Comparison of ENCODE assay signal across 8 mouse cellular contexts in the genomic region with DNA sequence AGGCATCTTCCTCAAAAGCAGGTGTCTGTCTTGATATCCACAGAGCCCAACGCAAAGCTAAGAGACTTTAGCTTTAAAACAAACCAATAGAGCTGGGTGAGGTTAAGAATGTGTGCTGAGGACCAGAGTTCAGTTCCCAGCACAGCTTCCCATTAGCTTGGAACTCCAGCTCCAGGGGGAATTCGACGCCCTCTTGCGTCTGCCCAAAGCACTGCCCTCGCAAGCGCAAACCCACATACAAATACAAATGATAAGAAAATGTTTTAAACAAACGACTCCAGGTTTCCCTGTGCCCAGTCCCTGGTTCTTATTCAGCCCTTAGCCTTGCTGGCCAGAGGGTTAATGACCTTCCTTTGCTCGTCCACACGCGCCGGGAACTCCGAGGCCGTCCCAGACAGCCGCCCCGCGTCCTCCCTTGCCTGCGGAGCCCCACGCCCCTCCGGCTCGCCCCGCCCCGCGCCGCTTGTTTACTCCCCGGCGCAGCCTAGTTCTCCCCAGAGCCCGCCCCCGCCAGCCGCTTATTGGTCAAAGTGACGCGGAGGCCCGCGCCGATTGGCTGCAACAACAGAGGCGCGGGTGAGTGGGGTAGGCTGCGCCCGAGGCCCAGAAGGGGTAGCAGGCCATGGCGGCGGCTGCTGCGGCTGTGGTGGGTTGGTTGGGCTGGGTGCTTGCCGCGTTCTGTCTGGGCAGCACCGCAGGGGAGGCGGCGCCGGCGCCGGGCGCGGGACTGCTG. TPM values are rescaled to one million over a fixed set of nuclear protein-coding genes. Genes with fewer than 3 reads are reported as not detected.
DNase-seq lines count a peak whose midpoint lies in the region; ATAC-seq and TF ChIP-seq lines count a peak whose summit lies in the region.

A gene (plus strand): TSS at position 579 of the 733 bp plus-strand sequence.

- no peaks in the 10 kb centered on the region for H3K9me3 ChIP-seq in embryonic facial prominence, embryonic 13.5 days
- H3K9me3 ChIP-seq in limb, embryonic 13.5 days: no peaks in the 10 kb centered on the region
- H3K9me3 ChIP-seq in midbrain, embryonic 16.5 days (replicated peaks; ENCODE audit: control insufficient read depth, low read length, poor library complexity, severe bottlenecking): no peaks in the 10 kb centered on the region

- peak within 1 kb of the TSS; percentile 96 for H3K4me2 ChIP-seq in embryonic facial prominence, embryonic 13.5 days
- peak within 1 kb of the TSS; percentile 96 for H3K4me2 ChIP-seq in limb, embryonic 13.5 days (replicated peaks)
- H3K4me2 ChIP-seq in midbrain, embryonic 16.5 days (ENCODE audit: low read length): peak within 1 kb of the TSS; percentile 84

- 1% methylated on average over 51 of the region's 51 CpGs for WGBS in embryonic facial prominence, embryonic 13.5 days
- WGBS in heart, adult 2 months: 1% methylated on average over 51 of the region's 51 CpGs
- WGBS in limb, embryonic 13.5 days: 2% methylated on average over 46 of the region's 51 CpGs
- WGBS in midbrain, embryonic 16.5 days: 1% methylated on average over 46 of the region's 51 CpGs

- peak; percentile 95 for ATAC-seq in embryonic facial prominence, embryonic 13.5 days (ENCODE audit: insufficient number of reproducible peaks, insufficient read depth, low FRiP score, low TSS enrichment, low read depth)
- peak; percentile 99 for ATAC-seq in limb, embryonic 13.5 days (ENCODE audit: low FRiP score, low read depth)
- peak; percentile 98 for ATAC-seq in midbrain, embryonic 16.5 days

- peak within 1 kb of the TSS; percentile 99 for H3K27ac ChIP-seq in embryonic facial prominence, embryonic 13.5 days
- peak within 1 kb of the TSS; percentile 99 for H3K27ac ChIP-seq in heart, adult 2 months
- H3K27ac ChIP-seq in limb, embryonic 13.5 days: peak within 1 kb of the TSS; percentile 99
- H3K27ac ChIP-seq in midbrain, embryonic 16.5 days (ENCODE audit: low read length): peak within 1 kb of the TSS; percentile 97

- H3K36me3 ChIP-seq in embryonic facial prominence, embryonic 13.5 days: peaks cover 23% of the 10 kb centered on the region
- H3K36me3 ChIP-seq in heart, adult 2 months (ENCODE audit: control insufficient read depth, insufficient read depth, low read length): peaks cover 4% of the 10 kb centered on the region; the same call in 1 of the 2 replicates
- H3K36me3 ChIP-seq in limb, embryonic 13.5 days: peaks cover 26% of the 10 kb centered on the region
- 0 out of 2 replicates have a peak, but pooled peaks cover 3% of the 10 kb centered on the region for H3K36me3 ChIP-seq in midbrain, embryonic 16.5 days (ENCODE audit: control insufficient read depth, insufficient read depth, low read length)

- TF ChIP-seq EP300 in heart, adult 2 months (IDR thresholded peaks at IDR 0.05; ENCODE audit: insufficient read depth, low read depth, low read length): peak; percentile 65; the same call in 1 of the 2 replicates

- H3K4me3 ChIP-seq in embryonic facial prominence, embryonic 13.5 days: peak within 1 kb of the TSS; percentile 75
- peak within 1 kb of the TSS; percentile 71 for H3K4me3 ChIP-seq in heart, adult 2 months
- H3K4me3 ChIP-seq in limb, embryonic 13.5 days: peak within 1 kb of the TSS; percentile 93
- H3K4me3 ChIP-seq in midbrain, embryonic 16.5 days (ENCODE audit: low read depth, low read length): peak within 1 kb of the TSS; percentile 94

- no peaks in the 10 kb centered on the region for H3K27me3 ChIP-seq in embryonic facial prominence, embryonic 13.5 days
- no peaks in the 10 kb centered on the region for H3K27me3 ChIP-seq in heart, adult 2 months (ENCODE audit: control insufficient read depth, insufficient read depth, low read length)
- H3K27me3 ChIP-seq in limb, embryonic 13.5 days: no peaks in the 10 kb centered on the region
- H3K27me3 ChIP-seq in midbrain, embryonic 16.5 days (ENCODE audit: control insufficient read depth, insufficient read depth, low read depth, low read length): no peaks in the 10 kb centered on the region

- H3K9ac ChIP-seq in embryonic facial prominence, embryonic 13.5 days: peak within 1 kb of the TSS; percentile 87
- peak within 1 kb of the TSS; percentile 95 for H3K9ac ChIP-seq in heart, adult 2 months (ENCODE audit: low read depth, low read length)
- H3K9ac ChIP-seq in limb, embryonic 13.5 days: peak within 1 kb of the TSS; percentile 87
- peak within 1 kb of the TSS; percentile 91 for H3K9ac ChIP-seq in midbrain, embryonic 16.5 days (ENCODE audit: low read depth, low read length)

- intact Hi-C loops in heart, adult 2 months (cut with DNase I): loop anchor here (2.0 kb wide), 2 partner anchors 41 to 143 kb away; a partner anchor contains a TSS

- TF ChIP-seq CTCF in heart, adult 2 months (IDR thresholded peaks at IDR 0.05): peak; percentile 71

- peak; percentile 98 for DNase-seq in 3134 (ENCODE audit: extremely low read depth, insufficient read length, low spot score)
- peak; percentile 100 for DNase-seq in adrenal gland, postnatal 36 days
- peak; percentile 100 for DNase-seq in heart, adult 2 months
- DNase-seq in kidney, adult 8-10 months: peak; percentile 99
- peak; percentile 99 to 100 for DNase-seq in spleen, postnatal 10 days (ENCODE audit: low spot score in 2 of 2)

- TF ChIP-seq POLR2A in heart, adult 2 months (IDR thresholded peaks at IDR 0.05; ENCODE audit: insufficient read depth, low read depth, low read length): peak; percentile 89

- peaks cover 33% of the 10 kb centered on the region for H3K4me1 ChIP-seq in embryonic facial prominence, embryonic 13.5 days
- peaks cover 3% of the 10 kb centered on the region for H3K4me1 ChIP-seq in heart, adult 2 months (ENCODE audit: control insufficient read depth, insufficient read depth, low read length)
- H3K4me1 ChIP-seq in limb, embryonic 13.5 days: peaks cover 26% of the 10 kb centered on the region
- H3K4me1 ChIP-seq in midbrain, embryonic 16.5 days (ENCODE audit: control insufficient read depth, insufficient read depth, low read length): peaks cover 25% of the 10 kb centered on the region

- 0 out of 2 replicates have a peak, but pooled peaks cover 2% of the 10 kb centered on the region for H3K79me2 ChIP-seq in heart, adult 2 months (replicated peaks; ENCODE audit: control insufficient read depth, insufficient read depth, low read length)

RNA-seq across cellular contexts. Expression of the gene that starts here (rescaled TPM):
- 10 to 100 TPM; 21.5 to 34.2 TPM for total RNA-seq in adrenal gland, postnatal 36 days (2021)
- polyA plus RNA-seq in embryonic facial prominence, embryonic 13.5 days (2015; fragmentation: Nextera tagmentation; extraction: Ambion mirVana): 3.4 and 3.8 TPM in 2 replicates
- 10 to 100 TPM; 11.1 to 15.1 TPM for total RNA-seq in heart, adult 2 months (2021)
- polyA plus RNA-seq in heart, adult 2 months (2012; rRNA removed): 14.1 and 15.6 TPM in 2 replicates
- polyA plus RNA-seq in limb, embryonic 13.5 days (2015; fragmentation: Nextera tagmentation; extraction: Ambion mirVana): 3.7 and 4.4 TPM in 2 replicates
- 4.2 and 4.5 TPM in 2 replicates for polyA plus RNA-seq in midbrain, embryonic 16.5 days (2015; fragmentation: Nextera tagmentation; extraction: Ambion mirVana)

Comparison
In these comparisons a context has a peak if more than half of its experiments do, and no peak if none do; other contexts are left out.
1. Peak in every context shown above with its lines: DNase-seq, ATAC-seq, H3K4me3 ChIP-seq and H3K27ac ChIP-seq.